Mouse (Mus musculus): ENCODE data around the gene Glipr1.
A peak's percentile ranks its signal among the peaks of the same experiment; 100 is the strongest.

Gene Glipr1

DNA sequence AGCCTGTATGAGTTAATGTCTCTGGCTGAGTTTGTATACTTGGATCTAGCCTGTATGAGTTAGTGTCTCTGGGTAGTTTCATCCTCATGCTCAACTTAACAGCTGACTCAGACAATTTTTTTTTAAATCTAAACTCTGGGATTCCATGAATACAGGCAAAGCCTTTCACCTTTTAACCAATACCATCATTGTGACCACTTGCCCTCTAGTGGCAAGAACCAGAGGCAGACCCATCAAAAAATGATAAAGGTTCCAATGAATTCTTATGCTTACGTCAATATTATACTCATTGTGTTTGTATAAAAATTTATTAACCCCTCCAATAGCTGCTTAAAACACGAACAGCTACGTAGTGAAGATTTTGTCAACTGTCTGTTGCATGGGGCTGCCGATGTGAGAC lies 36.0 kb downstream of the Glipr1 start:
- DNase-seq (ENCODE audit: low spot score in 2 of 2), result no peak

DNA sequence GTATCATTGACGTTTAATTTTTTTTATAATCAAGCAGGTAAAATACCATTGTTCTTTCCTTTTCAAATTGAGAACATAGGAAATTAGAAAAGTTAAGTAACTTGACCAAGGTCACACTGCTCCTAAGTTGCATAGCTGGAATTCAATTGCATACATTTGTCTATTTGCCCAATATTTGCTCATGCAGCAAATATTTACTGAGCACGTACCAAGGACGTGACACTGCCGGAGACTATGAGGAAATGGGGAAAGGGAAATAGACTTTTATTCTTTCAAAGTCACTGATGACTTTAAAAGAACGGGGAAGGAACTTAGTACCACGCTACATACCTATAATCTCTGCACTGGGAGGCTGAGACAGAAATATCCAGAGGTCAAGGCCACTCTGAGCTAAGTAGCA lies 42.0 kb downstream of the Glipr1 start:
- no peak for DNase-seq (ENCODE audit: low spot score in 2 of 2)

DNA sequence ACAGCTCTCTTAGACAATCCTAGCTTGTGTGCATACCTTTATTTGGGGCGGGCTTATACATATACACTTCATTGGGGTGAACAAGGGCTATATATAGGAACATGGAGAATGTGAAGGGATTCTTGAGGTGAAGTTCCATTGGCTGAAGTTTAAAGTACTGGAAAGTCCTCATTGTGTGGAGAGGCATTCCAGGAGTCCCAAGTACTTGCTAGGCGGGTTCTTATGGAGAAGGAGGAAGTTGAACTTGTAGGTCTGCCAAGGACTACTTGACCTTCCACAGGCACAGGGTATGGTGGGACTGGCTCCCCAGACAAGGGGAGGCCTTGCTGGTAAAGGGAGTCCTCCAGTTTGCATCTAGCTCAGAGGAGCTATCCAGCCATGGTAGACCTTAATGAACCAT lies 43.1 kb downstream of the Glipr1 start:
- DNase-seq (ENCODE audit: low spot score in 2 of 2), result no peak

DNA sequence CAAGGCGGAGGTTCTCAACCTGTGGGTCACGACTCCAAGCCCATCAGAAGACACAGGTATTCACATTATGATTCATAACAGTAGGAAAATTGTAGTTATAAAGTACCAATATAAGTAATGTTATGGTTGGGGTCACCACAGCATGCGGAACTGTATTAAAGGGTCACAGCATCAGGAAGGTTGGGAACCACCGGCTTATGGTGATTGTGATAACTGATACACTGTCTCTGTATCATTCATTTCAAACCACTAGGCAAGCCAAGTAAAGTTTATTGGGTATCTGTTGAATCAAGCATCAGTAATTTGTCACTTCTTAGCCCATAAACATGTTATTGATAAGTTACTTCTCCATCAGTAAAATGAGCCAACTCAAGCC lies 44.4 kb downstream of the Glipr1 start:
- DNase-seq (ENCODE audit: low spot score in 2 of 2), result no peak

DNA sequence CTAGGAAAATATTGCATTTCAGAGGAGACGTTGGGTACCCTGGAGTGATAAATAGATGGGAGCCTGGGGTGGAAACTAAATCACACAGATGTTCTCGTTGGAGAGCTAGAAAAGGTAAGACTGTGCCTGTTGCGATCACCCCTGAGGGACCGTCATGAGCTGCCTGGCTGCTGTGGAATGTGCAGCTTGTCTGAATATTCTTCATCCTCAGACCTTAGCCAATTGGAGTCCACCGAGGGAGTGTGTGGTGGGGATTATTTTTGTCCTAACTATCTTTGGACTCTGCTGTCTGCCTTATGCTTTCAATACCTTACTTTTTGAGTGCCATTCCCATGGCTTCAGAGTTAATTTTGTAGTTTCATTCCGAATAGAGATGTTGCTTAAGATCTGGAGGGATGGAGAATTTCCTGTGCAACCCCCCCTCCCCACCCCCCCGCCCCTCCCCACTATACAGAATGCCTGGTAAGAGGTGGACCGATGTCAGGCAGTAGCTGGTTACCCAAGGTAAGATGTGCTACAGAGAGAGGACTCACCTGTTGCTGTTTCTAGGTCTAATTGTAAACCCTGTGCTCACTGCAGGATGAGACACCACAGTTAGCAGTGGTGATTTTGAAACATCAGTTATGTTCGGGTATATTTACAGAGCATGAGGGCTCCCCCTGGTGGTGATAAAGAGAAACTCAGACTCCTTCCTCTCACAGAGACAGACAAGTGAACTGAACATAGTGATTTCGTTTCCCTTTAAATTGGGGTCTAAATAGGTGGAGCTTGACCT lies 45.0 kb downstream of the Glipr1 start:
- DNase-seq (ENCODE audit: low spot score in 2 of 2), result peak; percentile 41 to 57

DNA sequence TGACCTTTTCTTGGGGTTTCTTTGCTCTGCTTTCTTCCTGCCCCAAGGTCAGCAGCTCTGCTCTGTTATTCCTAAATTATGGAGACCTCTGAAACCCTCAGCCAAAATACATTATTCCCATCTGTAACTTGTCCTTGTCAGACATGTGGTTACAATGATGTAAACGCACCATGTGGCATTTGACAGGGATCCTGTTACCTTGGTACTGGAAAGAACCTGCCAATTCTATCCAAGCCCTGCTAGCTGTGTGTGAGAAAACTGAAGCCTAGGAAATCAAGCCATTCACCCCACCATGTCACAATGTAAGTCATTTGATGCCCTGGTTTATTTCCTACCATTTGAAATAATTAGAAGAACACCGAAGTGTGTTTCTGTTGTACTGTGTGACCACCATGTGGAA lies 46.6 kb downstream of the Glipr1 start:
- no peak for DNase-seq (ENCODE audit: low spot score in 2 of 2)

DNA sequence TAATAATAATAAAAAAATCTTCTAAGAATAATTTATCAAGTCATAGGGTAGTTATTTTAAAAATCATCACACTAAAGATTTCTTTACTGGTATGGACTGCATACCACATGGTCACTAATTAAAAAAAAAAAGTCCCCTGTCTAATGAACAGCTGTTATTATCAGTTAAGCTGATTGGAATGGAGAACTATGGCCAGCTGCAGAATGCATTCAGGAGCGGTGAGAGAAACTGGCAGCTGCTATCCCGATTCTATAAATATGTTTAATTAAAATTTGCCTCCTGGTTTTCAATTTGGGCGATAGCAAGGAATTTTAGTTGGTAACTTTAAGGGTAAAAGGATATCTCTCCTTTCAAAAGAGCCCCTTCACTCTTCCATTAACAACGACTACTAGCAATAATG lies 53.4 kb downstream of the Glipr1 start:
- no peak for DNase-seq (ENCODE audit: low spot score in 2 of 2)

DNA sequence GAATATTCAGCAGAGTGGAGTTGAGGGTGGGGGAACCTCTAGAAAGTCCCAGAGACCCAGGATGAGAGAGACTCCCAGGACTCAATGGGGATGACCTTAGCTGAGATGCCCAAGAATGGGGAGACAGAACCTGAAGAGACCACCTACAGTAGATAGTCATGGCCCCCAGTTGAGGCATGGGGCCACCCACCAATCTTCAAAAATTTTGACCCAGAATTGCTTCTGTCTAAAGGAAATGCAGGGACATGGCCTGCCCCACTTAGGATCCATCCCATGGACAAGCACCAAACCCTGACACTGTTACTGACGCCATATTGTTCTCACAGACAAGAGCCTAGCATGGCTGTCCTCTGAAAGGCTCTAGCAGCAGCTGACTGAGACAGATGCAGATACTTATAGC lies 54.4 kb downstream of the Glipr1 start:
- no peak for DNase-seq (ENCODE audit: low spot score in 2 of 2)

DNA sequence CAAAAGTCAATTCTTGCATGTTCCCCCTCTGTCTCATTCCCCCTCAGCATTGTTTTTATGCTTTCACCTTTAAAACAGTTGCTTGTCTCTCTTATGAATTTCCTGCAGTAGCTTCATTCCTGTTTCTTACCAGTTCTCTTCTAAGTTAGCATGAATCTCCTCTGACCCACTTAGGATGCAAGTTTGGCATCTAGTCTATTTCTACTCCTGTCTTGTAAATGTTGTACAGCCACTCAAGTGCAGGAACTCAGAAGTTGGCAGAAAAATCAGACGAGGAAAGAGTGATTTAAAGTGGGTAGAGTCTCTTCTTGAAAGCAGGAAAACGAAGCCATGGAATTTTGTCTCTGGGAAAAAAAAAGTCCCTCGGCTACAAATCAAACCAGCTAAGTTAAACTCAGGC lies 56.9 kb downstream of the Glipr1 start:
- DNase-seq (ENCODE audit: low spot score in 2 of 2), result no peak

DNA sequence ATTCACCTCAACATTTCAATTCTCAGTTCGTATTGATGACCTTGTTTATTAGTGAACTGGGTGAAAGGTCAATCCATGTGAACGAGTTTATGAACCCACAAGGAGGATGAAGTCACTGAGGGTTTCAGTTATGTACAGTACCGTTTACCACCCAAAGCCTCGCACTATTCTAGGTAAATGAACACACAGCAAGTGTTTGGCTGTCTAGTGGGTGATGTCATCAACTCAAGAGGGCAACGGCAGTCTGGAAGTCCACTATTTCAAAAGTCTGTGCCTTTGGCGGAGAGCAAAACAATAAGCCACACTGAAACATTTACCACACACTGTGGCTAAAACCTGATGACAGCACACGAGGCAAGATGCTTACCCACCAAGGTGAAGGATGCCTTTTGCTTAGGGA lies 59.4 kb downstream of the Glipr1 start:
- no peak for DNase-seq (ENCODE audit: low spot score in 2 of 2)

DNA sequence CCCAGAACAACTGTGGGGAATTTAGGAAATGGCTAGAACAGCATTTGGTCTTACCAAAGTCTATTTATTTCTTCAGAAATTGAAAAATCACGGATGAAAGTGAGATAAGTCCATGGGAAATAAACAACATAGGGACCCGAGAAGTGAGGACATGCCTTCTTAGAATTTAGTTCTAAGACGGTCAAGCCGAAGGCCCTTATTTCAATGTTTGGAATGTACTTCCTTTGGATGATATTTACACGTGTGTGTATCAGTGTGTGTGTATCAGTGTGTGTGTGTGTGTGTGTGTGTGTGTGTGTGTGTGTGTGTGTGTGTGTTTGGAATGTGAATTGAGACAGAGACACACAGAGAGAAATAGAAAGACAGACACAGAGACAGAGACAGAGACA lies 65.3 kb downstream of the Glipr1 start:
- DNase-seq (ENCODE audit: low spot score in 2 of 2), result no peak

DNA sequence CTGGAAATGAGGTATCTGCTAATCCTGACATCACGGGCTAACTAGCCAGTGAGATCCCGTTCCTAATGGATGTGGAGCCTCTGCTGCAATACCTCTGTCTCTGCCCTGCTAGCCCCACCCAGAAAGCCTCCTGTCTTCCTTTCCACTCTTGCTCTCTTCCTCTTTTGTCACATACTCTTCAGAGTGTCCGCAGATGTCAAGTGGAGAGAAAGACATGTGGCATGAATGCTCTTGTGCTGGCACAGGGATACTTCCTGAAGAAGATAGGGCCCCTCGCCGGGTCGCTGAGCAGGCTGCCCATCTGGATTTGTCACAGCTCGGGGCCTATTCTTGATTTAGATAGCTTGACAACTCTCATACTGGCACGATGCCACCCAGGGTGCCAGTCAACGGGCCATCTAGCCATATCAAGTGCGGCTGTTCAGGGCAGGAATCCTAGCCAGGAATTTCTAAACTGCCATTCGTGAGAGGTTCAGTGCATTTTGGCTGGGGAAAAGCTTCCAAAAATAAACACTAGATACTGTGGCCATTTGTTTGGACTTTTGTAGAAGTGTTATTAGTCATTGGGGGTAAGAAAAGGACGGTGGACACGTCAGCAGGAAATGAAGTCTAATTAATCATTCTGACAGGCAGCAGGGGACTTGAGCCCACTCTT lies 65.8 kb downstream of the Glipr1 start:
- peak; percentile 84 to 88 for DNase-seq (ENCODE audit: low spot score in 2 of 2)

DNA sequence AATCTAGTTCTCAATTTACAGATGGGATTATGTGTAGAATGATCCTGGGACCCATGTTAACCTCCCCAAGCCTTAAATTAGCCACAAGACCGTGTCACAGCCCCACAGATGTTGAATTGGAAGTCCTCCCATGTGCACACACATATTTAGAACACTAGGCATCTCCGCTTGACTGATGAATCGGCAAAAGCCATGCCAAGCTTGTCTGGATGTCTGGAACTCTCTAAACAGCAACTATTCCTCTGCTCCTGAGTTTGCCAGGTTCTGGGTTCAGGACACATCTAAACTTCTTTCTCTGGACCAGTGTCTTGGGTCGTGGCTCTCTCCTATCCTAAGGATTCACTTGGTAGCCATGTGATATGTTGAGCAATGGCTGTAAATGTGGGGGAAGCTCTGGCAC lies 66.4 kb downstream of the Glipr1 start:
- peak in 1 of 2 experiments; percentile 16 for DNase-seq (ENCODE audit: low spot score in 2 of 2)
